25 mouse cellular contexts compared by ENCODE assay signal in the genomic region with DNA sequence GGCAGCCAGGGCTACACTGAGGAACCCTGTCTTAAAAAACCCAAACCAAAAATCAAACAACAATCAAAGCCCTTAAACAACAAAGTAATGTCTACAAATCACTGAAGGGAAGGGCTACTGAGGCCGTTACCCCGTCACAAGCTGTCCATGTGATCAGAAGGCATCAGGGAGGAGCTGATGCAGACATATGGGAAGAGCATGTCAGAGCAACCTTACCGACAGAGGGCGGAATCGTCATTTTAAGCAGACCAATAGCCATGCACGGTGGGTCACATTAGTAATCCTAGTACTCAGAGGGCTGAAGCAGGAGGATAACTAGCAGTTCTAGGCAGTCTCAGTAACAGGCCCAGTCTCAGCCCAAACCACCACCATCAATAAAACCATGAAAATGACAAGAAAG. TPM values are rescaled to one million over a fixed set of nuclear protein-coding genes. Genes with fewer than 3 reads are reported as not detected.
DNase-seq lines count a peak whose midpoint lies in the region; ATAC-seq lines count a peak whose summit lies in the region.
"Had no signal": no experiment of that assay in that cellular context is flagged by ENCODE, and none has a peak within 500 bp of the region (broad histone marks: within the 10 kb centered on the region; RNA-seq: fewer than 3 reads in every experiment).

No protein-coding gene starts in this region.

- H3K9ac ChIP-seq in midbrain, embryonic 11.5 days (ENCODE audit: low read length): no peak overlapping the region
- no peak overlapping the region for H3K9ac ChIP-seq in midbrain, embryonic 15.5 days
- H3K9ac ChIP-seq: embryonic facial prominence, embryonic 13.5 days; forebrain, embryonic 15.5 days; heart, embryonic 15.5 days; hindbrain, embryonic 13.5 days; midbrain, embryonic 13.5 days; stomach, embryonic 15.5 days had no signal

- H3K27me3 ChIP-seq in midbrain, embryonic 11.5 days (ENCODE audit: control insufficient read depth, insufficient read depth, low read length): no peaks in the 10 kb centered on the region
- no peaks in the 10 kb centered on the region for H3K27me3 ChIP-seq in midbrain, embryonic 15.5 days (replicated peaks)
- H3K27me3 ChIP-seq: embryonic facial prominence, embryonic 13.5 days; forebrain, embryonic 15.5 days; heart, embryonic 15.5 days; hindbrain, embryonic 13.5 days; midbrain, embryonic 13.5 days; Patski; stomach, embryonic 15.5 days had no signal

- no peak overlapping the region for H3K27ac ChIP-seq in midbrain, embryonic 11.5 days (ENCODE audit: low read depth, low read length)
- no peak overlapping the region for H3K27ac ChIP-seq in midbrain, embryonic 15.5 days
- H3K27ac ChIP-seq: embryonic facial prominence, embryonic 13.5 days; forebrain, embryonic 10.5 days; forebrain, embryonic 15.5 days; heart, embryonic 10.5 days; heart, embryonic 15.5 days; hindbrain, embryonic 13.5 days; midbrain, embryonic 13.5 days; stomach, embryonic 15.5 days had no signal

- H3K4me1 ChIP-seq in midbrain, embryonic 11.5 days (ENCODE audit: control insufficient read depth, insufficient read depth, low read length): no peaks in the 10 kb centered on the region
- H3K4me1 ChIP-seq in midbrain, embryonic 15.5 days: no peaks in the 10 kb centered on the region
- H3K4me1 ChIP-seq: forebrain, embryonic 10.5 days; forebrain, embryonic 15.5 days; midbrain, embryonic 13.5 days; stomach, embryonic 15.5 days had no signal

- no peaks in the 10 kb centered on the region; the same call in 1 of the 2 replicates for H3K9me3 ChIP-seq in midbrain, embryonic 11.5 days (ENCODE audit: control insufficient read depth, low read length)
- no peaks in the 10 kb centered on the region for H3K9me3 ChIP-seq in midbrain, embryonic 15.5 days
- H3K9me3 ChIP-seq: forebrain, embryonic 15.5 days; G1E; heart, embryonic 10.5 days; heart, embryonic 15.5 days; stomach, embryonic 15.5 days had no signal

- no peak overlapping the region for H3K4me3 ChIP-seq in midbrain, embryonic 11.5 days (ENCODE audit: low read depth, low read length)
- H3K4me3 ChIP-seq in midbrain, embryonic 15.5 days: no peak overlapping the region
- H3K4me3 ChIP-seq: embryonic facial prominence, embryonic 13.5 days; forebrain, embryonic 10.5 days; forebrain, embryonic 15.5 days; hindbrain, embryonic 13.5 days; midbrain, embryonic 13.5 days; stomach, embryonic 15.5 days had no signal

- no peaks in the 10 kb centered on the region for H3K36me3 ChIP-seq in midbrain, embryonic 11.5 days (ENCODE audit: control insufficient read depth, insufficient read depth, low read length)
- H3K36me3 ChIP-seq in midbrain, embryonic 15.5 days (replicated peaks): no peaks in the 10 kb centered on the region
- H3K36me3 ChIP-seq: embryonic facial prominence, embryonic 13.5 days; forebrain, embryonic 10.5 days; forebrain, embryonic 15.5 days; G1E; heart, embryonic 15.5 days; midbrain, embryonic 13.5 days; stomach, embryonic 15.5 days had no signal

- WGBS in midbrain, embryonic 11.5 days: 94% methylated on average over 6 of the region's 6 CpGs
- WGBS in midbrain, embryonic 15.5 days: 92% methylated on average over 6 of the region's 6 CpGs

- peak; percentile 24 for DNase-seq in CD4-positive, CD25-positive, alpha-beta regulatory T cell, adult 2 months (ENCODE audit: low read depth, low spot score)
- DNase-seq in midbrain, embryonic 11.5 days (ENCODE audit: low spot score, missing footprints): peak; percentile 79
- peak; percentile 40 for DNase-seq in induced T-regulatory cell, adult 2 months (ENCODE audit: low read depth)
- DNase-seq in gastrocnemius, postnatal 25 days: no peak
- DNase-seq in heart, adult 11 months: no peak
- DNase-seq: adrenal gland, adult 2 months; adrenal gland, postnatal 36 days; cerebellum, adult 18-20 months; cerebellum, postnatal 10 days; gastrocnemius, postnatal 10 days; heart, postnatal 36 days; kidney, adult 11 months; kidney, postnatal 25 days had no signal

- ATAC-seq in CD4-positive, CD25-positive, alpha-beta regulatory T cell, adult 4 months: no peak
- no peak for ATAC-seq in midbrain, embryonic 11.5 days (ENCODE audit: low FRiP score)
- ATAC-seq in midbrain, embryonic 15.5 days (replicated peaks): no peak
- ATAC-seq: forebrain, embryonic 15.5 days; midbrain, embryonic 13.5 days; Patski had no signal

- H3K4me2 ChIP-seq in midbrain, embryonic 11.5 days: no peak overlapping the region
- H3K4me2 ChIP-seq in midbrain, embryonic 15.5 days: no peak overlapping the region
- H3K4me2 ChIP-seq: embryonic facial prominence, embryonic 13.5 days; forebrain, embryonic 15.5 days; hindbrain, embryonic 13.5 days; midbrain, embryonic 13.5 days had no signal

RNA-seq across cellular contexts. Expression of a gene that starts 56.6 kb away (rescaled TPM):
- polyA plus RNA-seq in CD4-positive, CD25-positive, alpha-beta regulatory T cell, adult 4 months (2017; shearing (Covaris generic)): 100 to 1,000 TPM in 1 of 2 experiments, 10 to 100 TPM in 1; 85.9 to 102 TPM
- 64.5 and 66.9 TPM in 2 replicates for polyA plus RNA-seq in midbrain, embryonic 11.5 days (2014; fragmentation: Nextera tagmentation; extraction: Ambion mirVana)
- 78.7 and 84.4 TPM in 2 replicates for polyA plus RNA-seq in midbrain, embryonic 15.5 days (2015; fragmentation: Nextera tagmentation; extraction: Ambion mirVana)
- total RNA-seq in gastrocnemius, postnatal 25 days (2021): 100 to 1,000 TPM; 102 to 104 TPM

Comparison
In these comparisons a context has a peak if more than half of its experiments do, and no peak if none do; other contexts are left out.
1. DNase-seq: peak in CD4-positive, CD25-positive, alpha-beta regulatory T cell, adult 2 months (single experiment), midbrain, embryonic 11.5 days (single experiment) and induced T-regulatory cell, adult 2 months (single experiment); none in gastrocnemius, postnatal 25 days (single experiment) and heart, adult 11 months (single experiment).